Mouse (Mus musculus) neutrophil, adult 59 days (primary cell): ENCODE measurements around the gene Cxcr2. TPM values are rescaled to one million over a fixed set of nuclear protein-coding genes. Genes with fewer than 3 reads are reported as not detected.

Source experiments
- total RNA-seq, 2 experiments: library from RNA; stranded (reverse); gene quantifications; 1 replicate in 1 of 2; 2 replicates in 1 of 2; pipeline ENCODE4 v1.2.4; 2023

Cxcr2 gene
- total RNA-seq, result 100 to 1,000 TPM; 381 to 406 TPM

GRCm38 (mm10) chr1:74153461-74154184, at the start of gene Cxcr2:
Gene Cxcr2, plus strand, starts transcription at chr1:74153989.

DNA sequence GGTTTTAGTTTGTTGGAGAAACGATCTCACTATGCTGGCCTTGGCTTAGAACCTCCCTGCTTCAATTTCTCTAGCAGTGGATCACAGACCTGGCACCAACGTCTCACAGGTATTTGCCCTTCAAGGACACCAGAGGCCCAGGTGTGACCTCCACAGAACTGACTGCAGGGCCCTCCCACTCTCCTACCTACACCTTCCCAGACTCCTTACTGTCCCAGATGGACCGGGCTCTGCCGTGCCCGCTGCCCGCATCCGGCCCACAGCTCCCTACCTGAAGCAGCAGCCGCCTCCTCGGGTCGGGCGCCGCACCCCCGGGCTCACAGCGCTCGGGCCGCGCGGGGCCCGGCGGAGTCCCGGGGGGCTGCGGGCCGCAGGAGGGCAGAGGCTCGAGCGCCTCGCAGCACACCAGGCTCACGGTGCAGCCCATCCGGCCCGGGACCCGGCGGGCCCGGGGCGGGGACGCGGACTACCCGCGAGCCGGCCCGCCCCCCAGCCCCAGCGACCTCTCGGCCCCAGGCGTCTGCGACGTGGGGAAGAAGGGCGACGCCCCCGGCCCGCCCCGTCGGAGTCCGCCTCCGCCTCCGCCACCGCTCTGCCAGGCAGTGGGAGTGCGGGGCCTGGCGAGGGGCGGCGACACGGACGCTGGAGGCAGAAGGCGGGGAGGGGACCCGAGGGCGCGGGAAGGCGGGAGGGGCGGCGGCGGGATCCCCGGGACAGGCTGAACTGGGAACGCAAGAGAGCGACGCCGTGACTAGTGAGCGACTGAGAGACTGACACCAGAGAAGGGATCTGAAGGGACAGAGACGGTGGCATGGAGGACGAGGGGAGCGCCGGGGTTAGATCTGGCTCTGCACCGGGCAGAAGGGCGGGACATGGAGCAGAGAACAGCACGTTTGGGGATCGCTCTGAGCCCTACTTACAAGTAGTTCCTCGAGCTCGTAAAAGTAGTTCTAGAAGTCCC, 29.5 kb upstream of the Cxcr2 start, which contains the start of gene Tns1:
Gene Tns1, minus strand, starts transcription at position 429 of the 961 bp plus-strand sequence.

DNA sequence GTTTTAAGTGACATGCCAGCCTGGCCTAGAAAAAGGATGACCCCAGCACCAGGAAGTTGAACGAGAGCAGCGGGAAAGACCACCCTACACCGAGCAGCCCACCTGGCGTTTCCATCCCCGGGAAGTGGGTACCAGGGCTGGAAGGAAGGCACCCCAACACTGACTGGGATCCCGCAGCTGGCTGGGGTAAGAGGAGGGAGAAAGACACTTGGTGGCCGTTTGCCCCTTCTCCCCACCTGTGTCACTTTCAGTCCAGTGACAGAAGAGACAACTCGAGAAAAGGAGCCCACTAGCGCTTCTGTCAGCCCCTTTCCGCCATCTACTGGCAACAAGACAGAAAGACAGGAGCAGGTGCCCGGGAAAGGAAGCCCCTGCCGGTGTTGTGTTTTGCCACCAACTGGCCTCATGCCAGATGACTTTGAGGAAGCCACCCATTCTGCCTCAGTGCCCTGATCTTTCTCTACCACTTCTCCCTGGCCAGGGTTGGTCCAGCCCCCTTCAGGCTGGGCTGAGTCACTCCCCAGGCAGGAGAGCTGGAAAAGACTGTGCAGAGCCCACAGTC, 28.7 kb upstream of the Cxcr2 start, which contains the start of gene Rufy4:
Gene Rufy4, plus strand, starts transcription at position 551 of the 562 bp plus-strand sequence.

GRCm38 (mm10) chr1:74194445-74194844, 40.7 kb downstream of the Cxcr2 start, which contains the start of gene Cxcr1:
Gene Cxcr1, minus strand, starts transcription at chr1:74194631.

Other genes starting within 250 kb of the Cxcr2 start
- 10 to 100 TPM in 1 of 2 experiments, 1 to 10 TPM in 1; 7.9 to 15.2 TPM for gene Tns1, start 29.5 kb upstream of the Cxcr2 start, total RNA-seq
- 1 to 10 TPM; 3.2 to 4.6 TPM for gene Rufy4, start 28.4 kb upstream of the Cxcr2 start, total RNA-seq
- gene Cxcr1, start 40.6 kb downstream of the Cxcr2 start, total RNA-seq, result 1 to 10 TPM in 1 of 2 experiments, under 1 TPM in 1; 0.68 to 1.2 TPM
- gene Arpc2, start 82.1 kb downstream of the Cxcr2 start, total RNA-seq, result 100 to 1,000 TPM; 680 to 729 TPM
- gene Gpbar1, start 124.6 kb downstream of the Cxcr2 start, total RNA-seq, result under 1 TPM; 0.49 to 0.56 TPM
- gene Aamp, start 130.7 kb downstream of the Cxcr2 start, total RNA-seq, result 10 to 100 TPM; 65.6 to 68.3 TPM
- gene Pnkd, start 130.9 kb downstream of the Cxcr2 start, total RNA-seq, result 10 to 100 TPM; 12.1 to 15.3 TPM
- 10 to 100 TPM; 13.9 to 17.4 TPM for gene Tmbim1, start 151.6 kb downstream of the Cxcr2 start, total RNA-seq
- gene Catip, start 208.1 kb downstream of the Cxcr2 start, total RNA-seq, result under 1 TPM in 1 of 2 experiments, not detected in 1; 0.18 TPM
- 100 to 1,000 TPM; 207 to 235 TPM for gene Slc11a1, start 221.2 kb downstream of the Cxcr2 start, total RNA-seq
- 100 to 1,000 TPM; 148 to 172 TPM for gene Ctdsp1, start 237.5 kb downstream of the Cxcr2 start, total RNA-seq